In genomic region chr12:111364234-111364633, GRCm38 (mm10) we compare ENCODE assay signal across 15 mouse cellular contexts. TPM values are rescaled to one million over a fixed set of nuclear protein-coding genes. Genes with fewer than 3 reads are reported as not detected.
DNase-seq lines count a peak whose midpoint lies in the region; ATAC-seq and TF ChIP-seq lines count a peak whose summit lies in the region.
"Had no signal": no experiment of that assay in that cellular context is flagged by ENCODE, and none has a peak within 500 bp of the region (broad histone marks: within the 10 kb centered on the region; RNA-seq: fewer than 3 reads in every experiment).

No protein-coding gene starts in this region.

- peak; percentile 48; the same call in 1 of the 2 replicates for TF ChIP-seq CTCF in intestine, postnatal 0 days (IDR thresholded peaks at IDR 0.05; ENCODE audit: low read depth)
- peak; percentile 49 for TF ChIP-seq CTCF in lung, postnatal 0 days (IDR thresholded peaks at IDR 0.05)
- peak; percentile 11; the same call in 1 of the 2 replicates for TF ChIP-seq CTCF in small intestine, adult 2 months (IDR thresholded peaks at IDR 0.05; ENCODE audit: extremely low read depth, insufficient read length, insufficient replicate concordance, low read depth, low read length)

- no peak for DNase-seq in lung, postnatal 0 days (ENCODE audit: low spot score)
- DNase-seq in lung, adult 18-20 months: no peak
- peak; percentile 6 for DNase-seq in MEL-GATA-1-ER (ENCODE audit: extremely low read depth, low read depth)
- DNase-seq in cerebellum, adult 9-11 months: no peak
- DNase-seq: cerebellum, adult 11 months; embryo, embryonic 11 days; heart, adult 18-20 months; heart, postnatal 36 days; kidney, postnatal 14 days; thymus, adult 2 months had no signal

- H3K4me3 ChIP-seq in intestine, postnatal 0 days (ENCODE audit: low read depth, low read length): no peak overlapping the region
- no peak overlapping the region for H3K4me3 ChIP-seq in intestine, embryonic 15.5 days (replicated peaks)
- no peak overlapping the region for H3K4me3 ChIP-seq in lung, postnatal 0 days (ENCODE audit: low read depth, low read length)
- H3K4me3 ChIP-seq in small intestine, adult 2 months (ENCODE audit: low read depth, low read length): no peak overlapping the region
- H3K4me3 ChIP-seq: midbrain, embryonic 10.5 days had no signal

- no peaks in the 10 kb centered on the region for H3K27me3 ChIP-seq in intestine, postnatal 0 days (replicated peaks; ENCODE audit: control insufficient read depth, insufficient read depth, low read length)
- no peaks in the 10 kb centered on the region for H3K27me3 ChIP-seq in intestine, embryonic 15.5 days (replicated peaks)
- no peaks in the 10 kb centered on the region for H3K27me3 ChIP-seq in lung, postnatal 0 days (replicated peaks; ENCODE audit: insufficient read depth, low read length)
- H3K27me3 ChIP-seq in small intestine, adult 2 months (ENCODE audit: control insufficient read depth, insufficient read depth, low read length): no peaks in the 10 kb centered on the region

- no peaks in the 10 kb centered on the region; the same call in 1 of the 2 replicates for H3K36me3 ChIP-seq in intestine, postnatal 0 days (ENCODE audit: control insufficient read depth, insufficient read depth)
- H3K36me3 ChIP-seq in intestine, embryonic 15.5 days: no peaks in the 10 kb centered on the region
- H3K36me3 ChIP-seq in lung, postnatal 0 days (ENCODE audit: insufficient read depth, low read length): no peaks in the 10 kb centered on the region
- H3K36me3 ChIP-seq in small intestine, adult 2 months (ENCODE audit: control insufficient read depth, insufficient read depth, low read length): no peaks in the 10 kb centered on the region
- H3K36me3 ChIP-seq: midbrain, embryonic 10.5 days had no signal

- no peak for ATAC-seq in intestine, postnatal 0 days
- ATAC-seq in intestine, embryonic 15.5 days: no peak
- no peak for ATAC-seq in lung, postnatal 0 days
- ATAC-seq: activated CD4-positive, CD25-positive, alpha-beta regulatory T cell, adult 4 months had no signal

- no peak overlapping the region for H3K4me2 ChIP-seq in intestine, postnatal 0 days (replicated peaks; ENCODE audit: low read depth)
- no peak overlapping the region for H3K4me2 ChIP-seq in intestine, embryonic 15.5 days (replicated peaks)
- no peak overlapping the region for H3K4me2 ChIP-seq in lung, postnatal 0 days (replicated peaks; ENCODE audit: low read depth, low read length)

- no peak for TF ChIP-seq EP300 in lung, postnatal 0 days (IDR thresholded peaks at IDR 0.05)

- peaks cover 25% of the 10 kb centered on the region; the same call in 1 of the 2 replicates for H3K4me1 ChIP-seq in intestine, postnatal 0 days (replicated peaks; ENCODE audit: control insufficient read depth, insufficient read depth, low read length)
- H3K4me1 ChIP-seq in intestine, embryonic 15.5 days (replicated peaks): peaks cover 54% of the 10 kb centered on the region
- H3K4me1 ChIP-seq in lung, postnatal 0 days (ENCODE audit: insufficient read depth, low read depth, low read length): peaks cover 21% of the 10 kb centered on the region; the same call in 1 of the 2 replicates
- H3K4me1 ChIP-seq in small intestine, adult 2 months (ENCODE audit: control insufficient read depth, insufficient read depth, insufficient read length, low read length): peaks cover 44% of the 10 kb centered on the region

- WGBS in intestine, postnatal 0 days: 96% methylated on average over 3 of the region's 3 CpGs
- whole genome bisulfite sequencing in intestine, embryonic 15.5 days: 87% methylated on average over 3 of the region's 3 CpGs
- 94% methylated on average over 3 of the region's 3 CpGs for WGBS in lung, postnatal 0 days
- 91% methylated on average over 3 of the region's 3 CpGs for WGBS in small intestine, adult 2 months

- TF ChIP-seq POLR2A in small intestine, adult 2 months (IDR thresholded peaks at IDR 0.05; ENCODE audit: low read depth, low read length): no peak

- no peaks in the 10 kb centered on the region for H3K9me3 ChIP-seq in intestine, postnatal 0 days (ENCODE audit: control insufficient read depth)
- H3K9me3 ChIP-seq in intestine, embryonic 15.5 days: no peaks in the 10 kb centered on the region
- H3K9me3 ChIP-seq in lung, postnatal 0 days (ENCODE audit: low read length): no peaks in the 10 kb centered on the region
- H3K9me3 ChIP-seq: midbrain, embryonic 10.5 days had no signal

- H3K9ac ChIP-seq in intestine, postnatal 0 days (ENCODE audit: low read depth, low read length): no peak overlapping the region
- H3K9ac ChIP-seq in intestine, embryonic 15.5 days: no peak overlapping the region
- H3K9ac ChIP-seq in lung, postnatal 0 days (replicated peaks; ENCODE audit: low read depth): no peak overlapping the region

- no peak overlapping the region for H3K27ac ChIP-seq in intestine, postnatal 0 days (ENCODE audit: low read depth, low read length)
- no peak overlapping the region for H3K27ac ChIP-seq in intestine, embryonic 15.5 days
- H3K27ac ChIP-seq in lung, postnatal 0 days (ENCODE audit: low read length): no peak overlapping the region
- no peak overlapping the region for H3K27ac ChIP-seq in small intestine, adult 2 months (ENCODE audit: insufficient read depth, low read depth, low read length)
- H3K27ac ChIP-seq: midbrain, embryonic 10.5 days had no signal

RNA-seq across cellular contexts. Expression of gene Cdc42bpb, which starts 13.3 kb away (rescaled TPM):
- 26.4 and 27.2 TPM in 2 replicates for polyA plus RNA-seq in intestine, postnatal 0 days (2015; fragmentation: Nextera tagmentation; extraction: Ambion mirVana)
- 31.8 and 33.9 TPM in 2 replicates for polyA plus RNA-seq in intestine, embryonic 15.5 days (2015; fragmentation: Nextera tagmentation; extraction: Ambion mirVana)
- 29.0 and 32.5 TPM in 2 replicates for polyA plus RNA-seq in lung, postnatal 0 days (2015; fragmentation: Nextera tagmentation; extraction: Ambion mirVana)
- 190 and 472 TPM in 2 replicates for polyA plus RNA-seq in small intestine, adult 2 months (2012; rRNA removed)

RNA-seq across cellular contexts. Expression of gene Lbhd2, which starts 42.4 kb away (rescaled TPM):
- polyA plus RNA-seq in intestine, postnatal 0 days (2015; fragmentation: Nextera tagmentation; extraction: Ambion mirVana): 2.2 and 2.8 TPM in 2 replicates
- polyA plus RNA-seq in intestine, embryonic 15.5 days (2015; fragmentation: Nextera tagmentation; extraction: Ambion mirVana): 1.6 and 2.0 TPM in 2 replicates
- 0.37 and 1.1 TPM in 2 replicates for polyA plus RNA-seq in lung, postnatal 0 days (2015; fragmentation: Nextera tagmentation; extraction: Ambion mirVana)
- polyA plus RNA-seq in small intestine, adult 2 months (2012; rRNA removed): not detected in 2 replicates
- polyA plus RNA-seq: activated CD4-positive, CD25-positive, alpha-beta regulatory T cell, adult 4 months; midbrain, embryonic 10.5 days had no signal

RNA-seq across cellular contexts. Expression of gene Exoc3l4, which starts 52.6 kb away (rescaled TPM):
- 163 and 172 TPM in 2 replicates for polyA plus RNA-seq in intestine, postnatal 0 days (2015; fragmentation: Nextera tagmentation; extraction: Ambion mirVana)
- 11.1 and 11.5 TPM in 2 replicates for polyA plus RNA-seq in intestine, embryonic 15.5 days (2015; fragmentation: Nextera tagmentation; extraction: Ambion mirVana)
- 21.3 and 24.4 TPM in 2 replicates for polyA plus RNA-seq in lung, postnatal 0 days (2015; fragmentation: Nextera tagmentation; extraction: Ambion mirVana)
- polyA plus RNA-seq in small intestine, adult 2 months (2012; rRNA removed): 356 and 552 TPM in 2 replicates
- polyA plus RNA-seq: activated CD4-positive, CD25-positive, alpha-beta regulatory T cell, adult 4 months had no signal
